Mouse (Mus musculus) mouse embryonic stem cell (cell line): Measurements from ENCODE around the gene Nup214.

ENCODE experiments used
- in situ Hi-C, 2 experiments: fragments of 300-500 bp; cut with MboI; formaldehyde crosslinking; loops; 1 replicate in 1 of 2; 3 replicates in 1 of 2; pipeline ENCODE4 v1.14.3; 2019 to 2020; ENCODE audit warnings: low sequenced_read_pairs in 2 of 2, low pct_unique_long_range_greater_than_20kb in 1 of 2, mixed read lengths in 1 of 2; ENCODE audit not compliant: unreplicated experiment in 1 of 2

Nup214 gene

DNA sequence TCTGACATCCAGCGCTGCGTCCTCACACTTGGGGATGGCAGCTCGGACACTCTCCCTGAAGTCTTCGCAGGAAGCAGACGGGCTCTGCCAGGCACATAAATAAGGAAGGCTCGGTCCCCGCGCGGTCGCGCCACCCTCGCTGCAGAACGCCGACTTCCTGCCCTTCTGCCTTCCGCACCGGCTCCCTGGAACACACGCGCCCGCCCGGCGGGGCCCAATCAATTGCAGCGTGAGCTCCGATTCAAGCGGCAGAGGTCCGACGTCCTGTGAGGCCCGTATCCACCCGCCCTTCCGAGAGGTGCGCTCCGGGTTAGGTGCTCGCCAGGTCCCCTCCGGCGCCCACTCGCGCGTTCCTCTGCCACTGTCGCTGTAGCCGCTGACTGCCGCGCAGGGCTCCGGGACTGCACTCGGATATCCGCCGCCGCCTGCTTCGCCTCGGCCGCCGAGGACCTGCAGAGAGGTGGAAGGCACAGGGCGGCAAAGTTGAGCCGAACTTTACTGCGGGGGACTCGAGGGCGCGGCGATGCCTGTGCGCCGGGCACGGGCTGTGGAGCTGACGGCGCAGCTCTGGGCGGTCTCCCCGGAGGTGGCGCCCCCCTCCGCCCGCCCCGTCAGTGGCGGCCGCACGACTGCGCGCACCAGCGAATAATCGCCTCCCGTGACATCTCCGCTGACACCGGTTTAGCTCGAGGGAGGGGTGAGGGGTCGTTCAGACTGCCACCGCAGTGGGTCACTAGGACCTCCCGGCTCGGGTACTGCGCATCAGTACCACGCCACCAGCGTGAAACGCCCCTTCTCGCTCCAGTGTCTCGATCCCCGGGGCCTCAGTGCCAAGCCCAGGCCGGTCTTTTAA, 109.1 kb downstream of the Nup214 start:
- in situ Hi-C loops: no loop called here

DNA sequence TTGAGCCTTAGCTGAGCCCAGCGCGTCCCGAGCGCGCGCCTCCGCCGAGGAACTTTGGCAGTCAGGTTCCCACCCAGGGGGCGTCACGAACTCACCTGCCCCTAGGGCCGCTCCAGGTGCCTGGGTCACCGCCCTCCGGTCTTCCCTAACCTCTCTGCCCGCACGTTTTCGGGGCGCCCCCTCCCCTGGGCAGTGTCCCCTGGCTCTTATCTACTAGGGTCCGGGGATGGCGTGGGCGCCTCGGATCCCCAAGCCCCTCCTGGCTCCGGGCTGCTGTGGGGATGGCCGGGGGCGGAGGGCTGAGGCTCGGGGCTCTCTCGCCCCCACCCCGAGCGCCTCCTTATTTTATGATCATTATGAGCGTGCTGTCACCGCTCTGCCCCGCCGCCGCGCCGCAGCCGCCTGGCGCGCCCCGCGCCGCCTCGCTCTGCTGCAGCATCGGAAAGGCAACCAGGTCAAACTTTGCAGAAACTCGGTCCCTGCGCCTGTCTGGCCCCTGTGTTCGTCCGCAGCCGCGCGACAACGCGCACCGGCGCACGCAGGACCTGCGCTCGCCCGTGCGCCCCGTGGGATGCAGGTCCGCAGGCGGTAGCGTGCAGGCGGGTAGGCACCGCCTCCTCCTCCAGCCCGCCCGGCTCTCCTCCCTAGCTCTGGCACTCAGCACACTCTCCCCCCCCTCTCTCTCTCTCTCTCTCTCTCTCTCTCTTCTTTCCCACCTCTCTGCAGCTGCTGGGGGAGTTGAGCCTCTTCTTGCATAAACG, 110.1 kb downstream of the Nup214 start, which contains the start of gene Fam78a:
Fam78a (minus strand) TSS at position 747 of the 761 bp plus-strand sequence.
- in situ Hi-C loops: no loop called here

DNA sequence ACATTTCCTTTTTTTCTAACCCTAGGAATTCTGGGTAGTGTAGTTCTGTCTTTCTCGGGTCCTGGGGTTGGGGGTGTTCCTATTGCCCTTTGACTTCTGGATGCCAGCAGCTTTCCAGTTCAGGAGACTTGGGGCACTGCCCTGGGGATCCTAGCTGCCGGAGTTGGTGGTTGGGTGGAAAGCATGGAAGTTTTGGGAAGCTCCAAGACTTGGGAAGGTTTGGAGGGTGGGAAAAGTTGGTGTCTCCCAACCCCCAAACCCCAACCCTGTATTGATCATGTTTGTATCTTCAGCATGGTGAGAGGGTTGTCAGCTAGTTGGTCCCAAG, 110.6 kb downstream of the Nup214 start:
- in situ Hi-C loops: no loop called here

DNA sequence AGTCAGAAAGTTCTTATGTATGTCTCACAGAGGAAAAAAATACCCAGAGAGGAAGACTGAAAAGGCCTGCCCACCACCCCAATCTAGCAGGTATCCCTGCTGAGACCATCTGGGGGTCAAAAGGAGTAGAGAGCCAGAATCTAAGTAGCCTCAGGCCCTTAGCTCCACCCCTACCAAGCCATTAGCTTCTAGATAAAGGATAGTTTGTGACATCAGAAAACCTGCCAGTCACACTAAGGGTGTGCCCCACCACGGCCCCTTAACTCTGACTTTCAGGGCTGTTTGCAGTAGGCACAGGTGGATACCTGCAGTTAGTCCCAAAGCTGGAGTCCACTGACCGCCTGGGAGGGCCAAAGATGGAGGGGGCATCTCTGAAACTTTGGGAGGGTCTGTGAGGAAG, 111.0 kb downstream of the Nup214 start:
- in situ Hi-C loops: no loop called here

DNA sequence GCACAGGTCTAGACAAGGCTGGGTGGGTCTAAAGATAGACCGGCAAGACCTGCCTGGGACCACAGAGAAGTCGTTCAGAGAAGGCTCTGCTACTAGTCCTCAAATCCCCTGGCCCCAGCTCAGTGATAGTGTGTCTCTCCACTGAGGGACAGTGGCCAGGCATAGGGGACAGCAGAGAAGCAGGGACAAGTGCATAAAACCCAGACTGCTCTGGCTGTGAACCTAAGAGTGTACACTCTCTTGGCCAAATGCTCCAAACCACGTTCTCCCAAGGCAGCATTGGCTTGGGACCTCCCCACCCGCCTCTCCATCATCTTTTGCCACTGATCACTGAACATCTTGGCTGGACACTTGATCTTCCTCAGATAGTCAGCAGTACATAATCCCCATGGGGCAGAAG, 113.4 kb downstream of the Nup214 start:
- in situ Hi-C loops: no loop called here

DNA sequence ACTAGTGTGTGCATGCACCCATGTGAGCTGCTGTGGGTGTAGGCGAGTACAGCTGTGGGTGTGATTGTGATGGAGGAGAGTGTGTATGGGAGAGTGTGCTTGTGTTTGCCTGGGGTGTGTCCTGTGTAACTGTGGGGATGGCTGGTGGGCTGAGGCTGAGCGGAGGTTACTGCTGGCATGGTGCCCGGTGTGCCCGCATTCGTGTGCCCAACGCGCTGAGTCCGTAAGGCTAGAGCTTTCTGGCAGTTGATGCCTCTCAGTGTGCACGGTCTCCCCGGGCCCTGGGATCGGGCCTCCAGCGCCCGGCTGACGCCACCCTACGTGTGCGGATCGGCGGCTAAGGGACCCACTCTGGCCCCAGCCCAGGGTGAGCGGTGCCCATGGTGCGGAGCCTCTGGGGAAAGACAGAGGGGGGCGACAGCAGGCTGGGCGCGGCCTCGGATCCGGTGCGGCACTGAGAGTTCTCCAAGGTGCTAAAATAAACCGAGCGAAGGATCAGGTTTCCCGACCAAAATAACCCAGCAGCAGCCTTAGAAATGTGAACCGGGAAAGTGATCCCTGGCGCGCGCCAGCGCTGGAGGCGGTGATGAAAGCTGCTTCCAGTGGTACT, 114.2 kb downstream of the Nup214 start:
- in situ Hi-C loops: no loop called here

DNA sequence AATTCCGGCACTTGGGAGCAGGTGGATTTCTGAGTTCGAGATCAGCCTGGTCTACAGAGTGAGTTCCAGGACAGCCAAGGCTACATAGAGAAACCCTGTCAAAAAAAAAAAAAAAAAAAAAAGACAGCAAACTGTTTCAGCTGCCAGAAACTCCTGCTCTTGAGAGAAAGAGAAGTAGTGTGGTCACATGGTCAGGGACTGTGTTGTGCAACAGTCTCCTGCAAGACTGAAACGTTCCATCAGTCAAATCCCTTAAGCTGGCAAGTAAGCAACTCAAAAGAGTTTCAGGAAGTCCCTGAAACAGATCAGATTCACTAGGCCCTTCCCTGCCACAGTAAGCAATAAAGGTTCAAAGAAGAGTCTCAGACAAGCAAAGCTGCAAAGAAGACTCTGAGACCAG, 115.4 kb downstream of the Nup214 start:
- in situ Hi-C loops: no loop called here

DNA sequence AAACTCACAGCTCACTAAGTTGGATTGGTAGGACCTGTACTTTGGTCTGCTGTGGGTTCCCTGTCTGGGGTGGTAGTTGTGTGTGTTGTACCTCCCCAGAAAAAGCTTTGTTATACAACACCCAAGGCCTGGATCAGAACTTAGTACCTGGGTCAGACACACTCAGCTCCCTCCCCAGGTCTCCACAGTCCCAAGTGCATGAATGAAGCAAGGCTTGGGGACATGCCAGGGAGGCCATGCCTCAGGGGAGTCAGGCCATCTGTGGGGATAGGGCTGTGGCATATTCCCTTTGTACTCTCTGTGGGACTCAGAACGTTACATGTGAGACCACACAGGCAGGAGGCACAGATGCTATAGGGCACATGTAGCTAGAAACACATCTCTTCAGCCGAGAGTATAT, 115.9 kb downstream of the Nup214 start:
- in situ Hi-C loops: no loop called here

DNA sequence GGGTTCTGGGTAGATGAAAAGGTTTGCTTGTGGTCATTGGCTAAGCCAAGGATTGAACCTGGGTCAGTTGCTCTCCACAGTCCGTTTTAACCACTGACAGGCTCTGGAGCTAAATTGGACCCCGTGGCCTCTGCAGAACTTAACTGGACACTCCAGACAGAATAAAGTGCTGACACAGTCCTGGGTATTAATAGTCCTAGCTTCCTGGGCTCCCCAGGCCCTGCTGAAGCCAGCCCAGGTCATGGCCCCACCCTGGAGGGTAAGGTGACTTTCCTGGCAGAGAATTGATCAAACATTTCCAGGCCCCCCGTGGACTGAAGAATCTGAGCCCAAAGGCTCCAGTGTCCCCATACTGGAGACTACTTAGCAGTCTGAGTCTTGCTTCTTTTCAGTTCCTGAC, 117.7 kb downstream of the Nup214 start:
- in situ Hi-C loops: no loop called here

DNA sequence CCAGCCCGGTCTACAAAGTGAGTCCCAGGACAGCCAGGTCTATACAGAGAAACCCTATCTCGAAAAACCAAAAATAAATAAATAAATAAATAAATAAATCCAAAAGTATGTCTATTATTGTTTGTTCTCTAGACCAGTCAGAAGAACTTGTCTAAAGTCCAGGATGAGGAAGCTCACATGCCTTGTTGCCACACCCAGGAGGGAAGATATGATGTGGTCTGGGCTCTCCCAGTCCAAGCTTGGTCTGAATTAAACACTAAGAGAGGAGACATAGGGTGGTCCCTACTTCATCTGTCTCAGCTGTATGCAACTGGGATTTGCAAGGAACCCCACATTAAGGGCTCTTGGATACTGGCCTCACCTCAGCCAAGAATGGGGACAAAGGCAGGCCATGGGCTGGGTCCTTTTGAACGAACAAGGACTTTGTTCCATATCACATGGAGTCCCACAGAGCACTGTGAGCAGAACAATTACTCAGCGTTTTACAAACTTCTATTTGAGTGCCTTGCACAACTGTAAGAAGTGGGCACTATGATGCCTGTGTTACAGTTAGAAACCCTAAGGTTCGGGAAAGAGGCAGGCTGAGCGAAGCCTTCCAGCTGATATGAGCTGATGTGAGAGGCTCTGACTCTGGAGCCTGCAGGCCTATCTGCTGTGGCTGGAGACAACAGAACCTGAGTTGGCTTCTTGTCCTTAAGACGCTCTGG, 119.9 kb downstream of the Nup214 start:
- in situ Hi-C loops: no loop called here

DNA sequence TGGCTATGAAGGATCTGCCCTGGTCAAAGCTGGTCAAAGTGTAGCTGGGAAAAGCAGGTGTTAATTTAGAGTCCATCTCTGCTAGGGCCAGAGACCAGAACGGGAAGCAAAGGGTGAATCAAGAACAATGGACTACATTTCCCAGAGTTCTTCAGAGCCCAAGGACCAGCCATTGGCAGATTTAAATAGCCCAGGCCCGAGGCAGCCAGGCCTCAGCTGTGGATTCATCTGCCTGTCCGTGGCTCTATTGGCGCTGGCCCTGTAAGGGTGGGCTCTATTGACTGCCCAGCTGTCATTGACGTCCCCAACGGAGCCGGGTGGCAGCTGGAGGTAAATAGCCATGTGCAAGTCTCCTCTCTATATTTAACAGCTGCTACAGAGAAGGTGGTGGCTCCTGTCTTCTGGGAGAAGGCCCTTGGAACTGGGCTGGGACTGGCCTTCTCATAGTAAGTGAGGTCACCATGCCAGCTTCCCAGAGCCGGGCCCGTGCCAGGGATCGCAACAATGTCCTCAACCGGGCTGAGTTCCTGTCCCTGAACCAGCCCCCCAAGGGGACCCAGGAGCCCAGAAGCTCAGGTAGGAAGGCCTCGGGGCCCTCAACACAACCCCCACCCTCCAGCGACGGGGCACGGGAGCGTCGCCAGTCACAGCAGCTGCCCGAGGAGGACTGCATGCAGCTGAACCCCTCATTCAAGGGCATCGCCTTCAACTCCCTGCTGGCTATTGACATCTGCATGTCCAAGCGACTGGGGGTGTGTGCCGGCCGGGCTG, 121.3 kb downstream of the Nup214 start, which contains the start of gene Plpp7:
Plpp7 (plus strand) TSS at position 178 of the 771 bp plus-strand sequence.
- in situ Hi-C loops: no loop called here

DNA sequence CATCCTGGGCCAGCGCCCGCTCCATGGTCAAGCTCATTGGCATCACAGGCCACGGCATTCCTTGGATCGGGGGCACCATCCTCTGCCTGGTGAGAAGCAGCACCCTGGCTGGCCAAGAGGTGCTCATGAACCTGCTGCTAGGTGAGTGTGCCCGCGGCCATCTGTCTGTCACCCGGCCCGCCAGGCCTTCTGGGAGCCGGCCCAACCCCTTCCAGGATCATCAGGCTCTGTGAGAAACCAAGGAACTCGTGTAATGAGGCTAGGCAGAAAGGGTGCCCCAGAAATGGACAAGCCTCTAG, 121.8 kb downstream of the Nup214 start:
- in situ Hi-C loops: no loop called here

DNA sequence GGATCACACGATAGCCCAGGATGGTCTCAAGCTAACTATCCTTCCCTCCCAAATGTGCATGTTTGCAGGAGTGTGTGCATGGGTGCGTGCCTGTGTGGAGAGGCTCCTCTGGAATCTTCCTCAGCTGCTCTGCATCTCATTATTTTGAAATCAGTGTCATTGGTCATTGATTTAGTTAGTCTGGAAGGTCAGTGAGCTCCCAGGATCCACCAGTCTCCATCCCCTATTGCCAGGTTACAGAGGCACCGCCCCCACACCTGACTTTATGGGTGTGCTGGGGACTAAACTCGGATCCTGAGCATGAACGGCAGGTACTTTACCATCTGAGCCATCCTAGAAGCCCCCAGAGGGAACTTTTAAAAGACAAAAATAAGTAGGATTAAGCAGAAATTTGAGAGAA, 128.7 kb downstream of the Nup214 start:
- in situ Hi-C loops: no loop called here

DNA sequence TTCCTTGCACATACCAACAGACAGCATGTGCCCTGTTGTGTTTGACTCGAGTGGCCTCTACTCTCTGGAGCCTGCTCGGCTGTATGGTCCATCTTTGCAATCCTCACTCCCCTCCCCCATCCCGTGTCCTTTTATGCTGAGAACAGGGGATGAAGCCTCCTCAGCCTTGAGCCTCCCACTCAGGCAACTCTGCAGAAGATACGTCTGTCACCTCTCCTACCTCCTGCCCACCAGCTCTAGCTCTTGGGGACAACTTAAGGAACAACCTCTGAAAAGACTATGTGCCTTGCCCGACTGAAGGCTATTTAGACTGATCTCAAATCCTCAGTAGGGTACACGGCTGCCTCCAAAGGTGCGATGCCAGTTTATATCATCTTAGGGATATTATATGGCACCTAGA, 129.3 kb downstream of the Nup214 start:
- in situ Hi-C loops: no loop called here
